Mouse (Mus musculus) kidney, adult 2 months (tissue): Measurements from ENCODE around the gene Wls.

Experiments used
- CTCF ChIP-seq: fragments of 200-500 bp; conservative IDR thresholded peaks from 2 replicates; pipeline ENCODE4 v1.5.1; 2011; ENCODE audit warnings: low read depth, mild to moderate bottlenecking, control low read depth, low read length, moderate library complexity, mixed read lengths; ENCODE audit not compliant: insufficient read depth, insufficient read length
- POLR2A ChIP-seq: fragments of 200-500 bp; IDR thresholded peaks from one replicate; pipeline ENCODE4 v1.6.1; 2011; ENCODE audit warnings: low read depth, low read length, control low read depth

DNA sequence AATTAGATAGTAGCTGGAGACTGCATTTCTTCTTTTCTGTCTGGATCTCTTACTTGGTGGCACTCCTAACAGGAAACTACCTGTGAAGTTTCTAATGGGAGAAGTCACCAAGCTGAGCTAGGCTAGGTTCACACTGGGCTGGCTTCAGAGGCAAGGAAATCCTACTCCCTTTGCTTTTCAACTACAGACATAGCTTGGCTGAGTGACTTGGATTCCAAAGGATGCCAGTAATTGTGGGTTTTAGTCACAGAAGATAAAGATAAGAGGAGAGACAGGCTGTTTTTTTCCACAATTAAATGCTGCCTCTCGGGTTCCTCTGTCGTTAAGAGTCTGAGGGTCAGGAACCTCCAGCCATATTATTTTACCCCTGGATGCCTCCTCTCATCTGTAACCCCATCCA, 43.9 kb downstream of the Wls start:
- TF ChIP-seq CTCF (no peak), POLR2A (no peak)
